Mouse (Mus musculus): ENCODE measurements around the gene Ampd2. TPM values are rescaled to one million over a fixed set of nuclear protein-coding genes. Genes with fewer than 3 reads are reported as not detected.

Gene Ampd2
- total RNA-seq, 1 experiment from 2014 or later, result 45.3 TPM

DNA sequence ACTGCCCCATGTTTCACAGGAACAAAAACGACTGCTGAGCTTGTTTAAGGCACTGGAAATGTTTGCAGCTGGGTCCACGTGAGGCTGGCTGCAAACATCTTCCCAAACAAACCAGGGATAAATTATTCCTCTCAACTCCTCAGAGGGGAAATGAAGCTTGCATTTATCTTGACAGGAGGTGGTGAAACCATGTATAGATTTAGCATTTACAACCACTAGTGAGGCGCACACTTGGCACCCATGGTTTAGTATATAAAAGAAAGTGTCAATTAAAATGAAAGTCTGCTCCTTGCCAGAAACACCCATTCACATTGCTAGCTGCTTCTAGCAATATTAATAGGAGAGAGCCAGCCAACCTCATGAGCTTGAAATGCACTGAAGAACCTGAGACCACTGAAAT is 15.1 kb upstream of the Ampd2 start:
- no peak for ATAC-seq (replicated peaks in 1 of 2; ENCODE audit: insufficient read depth in 1 of 2, low FRiP score in 2 of 2, low TSS enrichment in 1 of 2, low read depth in 1 of 2, poor library complexity in 2 of 2, severe bottlenecking in 2 of 2)

DNA sequence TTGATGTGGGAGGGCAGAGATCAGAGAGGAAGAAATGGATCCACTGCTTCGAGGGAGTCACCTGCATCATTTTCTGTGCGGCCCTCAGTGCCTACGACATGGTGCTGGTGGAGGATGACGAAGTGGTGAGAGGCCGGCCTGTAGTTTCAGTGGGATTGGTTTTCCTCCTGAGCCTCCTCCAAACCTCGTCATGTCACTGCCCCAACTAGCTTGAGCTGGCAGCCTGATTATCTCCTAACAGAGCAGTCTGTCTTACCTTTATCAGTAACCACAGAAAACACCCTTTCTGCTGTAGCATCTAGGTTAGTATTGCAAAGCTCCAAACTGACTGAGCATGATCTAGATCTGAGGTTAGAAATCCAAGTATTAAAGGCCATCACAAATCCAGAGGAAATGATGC is 11.9 kb upstream of the Ampd2 start:
- ATAC-seq (replicated peaks in 1 of 2; ENCODE audit: insufficient read depth in 1 of 2, low FRiP score in 2 of 2, low TSS enrichment in 1 of 2, low read depth in 1 of 2, poor library complexity in 2 of 2, severe bottlenecking in 2 of 2), result no peak

GRCm38 (mm10) chr3:108097656-108098055 is 11.2 kb upstream of the Ampd2 start:
- no peak for ATAC-seq (replicated peaks in 1 of 2; ENCODE audit: insufficient read depth in 1 of 2, low FRiP score in 2 of 2, low TSS enrichment in 1 of 2, low read depth in 1 of 2, poor library complexity in 2 of 2, severe bottlenecking in 2 of 2)

DNA sequence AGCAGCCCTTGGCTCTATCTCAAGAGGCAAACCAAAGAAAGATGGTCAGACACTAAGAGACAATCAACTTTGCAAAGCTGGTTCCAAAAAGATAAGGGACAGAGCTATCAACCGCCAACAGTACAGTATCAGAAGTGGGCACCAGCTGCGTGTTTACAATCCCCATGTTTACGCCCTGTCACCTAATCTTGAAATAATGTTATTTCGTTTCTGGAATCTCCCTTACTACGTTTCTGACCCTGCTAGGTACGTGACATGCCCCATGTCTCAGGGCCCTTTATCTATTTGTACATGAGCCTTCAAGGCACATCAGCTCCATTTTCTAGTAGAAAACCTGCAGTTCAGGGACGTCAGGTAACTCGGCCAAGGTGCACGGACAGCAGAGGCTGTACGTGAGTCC is 10.3 kb upstream of the Ampd2 start:
- peak in 1 of 2 experiments; percentile 22; a peak in 1 of 4 replicates for ATAC-seq (replicated peaks in 1 of 2; ENCODE audit: insufficient read depth in 1 of 2, low FRiP score in 2 of 2, low TSS enrichment in 1 of 2, low read depth in 1 of 2, poor library complexity in 2 of 2, severe bottlenecking in 2 of 2)

- peak; percentile 63 to 74 for ATAC-seq (replicated peaks in 1 of 2; ENCODE audit: insufficient read depth in 1 of 2, low FRiP score in 2 of 2, low TSS enrichment in 1 of 2, low read depth in 1 of 2, poor library complexity in 2 of 2, severe bottlenecking in 2 of 2)
These were observed 9.8 kb upstream of the Ampd2 start for GRCm38 (mm10) chr3:108096226-108096625.

DNA sequence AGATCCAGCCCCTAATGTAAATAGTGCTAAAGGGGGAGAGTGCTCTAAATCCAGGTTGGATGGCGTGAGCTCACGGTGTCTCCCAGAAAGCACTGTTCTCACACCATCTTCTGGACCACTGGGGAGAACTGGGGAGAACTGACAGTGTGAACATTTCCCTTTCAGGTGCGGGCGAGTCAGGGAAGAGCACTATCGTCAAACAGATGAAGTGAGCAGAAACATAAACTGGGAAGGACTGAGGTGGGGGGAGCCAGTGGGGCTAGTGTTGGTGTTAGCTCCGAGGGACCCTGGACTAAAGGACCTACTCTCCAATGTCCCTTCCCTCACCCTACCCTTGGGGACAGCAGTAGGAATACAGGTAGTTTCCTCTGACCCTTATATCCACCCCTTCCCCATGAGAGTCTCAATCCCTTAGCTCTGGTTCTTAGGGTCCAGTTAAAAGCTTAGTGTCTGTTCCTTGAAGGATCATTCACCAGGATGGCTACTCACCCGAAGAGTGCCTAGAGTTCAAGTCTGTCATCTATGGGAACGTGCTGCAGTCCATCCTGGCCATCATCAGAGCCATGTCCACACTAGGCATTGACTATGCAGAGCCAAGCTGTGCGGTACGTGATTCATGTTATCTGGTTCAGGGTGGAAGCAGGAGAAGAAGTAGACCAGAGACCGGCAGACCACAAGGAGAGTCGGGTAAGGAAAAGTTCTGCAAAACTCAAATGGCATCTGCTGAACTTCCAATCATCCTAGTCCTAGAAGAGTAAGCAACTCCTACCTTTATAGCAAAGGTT is 8.7 kb upstream of the Ampd2 start:
- ATAC-seq (replicated peaks in 1 of 2; ENCODE audit: insufficient read depth in 1 of 2, low FRiP score in 2 of 2, low TSS enrichment in 1 of 2, low read depth in 1 of 2, poor library complexity in 2 of 2, severe bottlenecking in 2 of 2), result no peak

- no peak for ATAC-seq (replicated peaks in 1 of 2; ENCODE audit: insufficient read depth in 1 of 2, low FRiP score in 2 of 2, low TSS enrichment in 1 of 2, low read depth in 1 of 2, poor library complexity in 2 of 2, severe bottlenecking in 2 of 2)
These were observed 7.7 kb upstream of the Ampd2 start for GRCm38 (mm10) chr3:108094146-108094545.

DNA sequence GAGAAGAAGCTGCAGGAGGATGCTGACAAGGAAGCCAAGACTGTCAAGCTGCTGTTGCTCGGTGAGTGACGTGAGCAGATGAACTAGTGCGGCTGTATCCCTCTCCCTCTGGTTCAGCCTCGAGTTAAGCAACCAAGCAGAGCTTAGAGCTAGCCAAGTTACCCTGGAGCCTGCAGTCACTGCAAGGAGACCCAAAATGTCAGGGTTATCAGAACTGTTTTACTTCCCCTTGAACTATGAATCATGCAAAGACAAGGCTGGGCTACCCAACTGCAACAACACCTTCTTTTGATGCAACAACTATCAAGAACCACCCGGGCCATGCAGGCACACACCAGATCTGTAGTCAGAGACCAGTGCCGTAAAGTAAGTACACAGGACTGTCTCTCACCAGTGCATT is 6.9 kb upstream of the Ampd2 start:
- no peak for ATAC-seq (replicated peaks in 1 of 2; ENCODE audit: insufficient read depth in 1 of 2, low FRiP score in 2 of 2, low TSS enrichment in 1 of 2, low read depth in 1 of 2, poor library complexity in 2 of 2, severe bottlenecking in 2 of 2)

DNA sequence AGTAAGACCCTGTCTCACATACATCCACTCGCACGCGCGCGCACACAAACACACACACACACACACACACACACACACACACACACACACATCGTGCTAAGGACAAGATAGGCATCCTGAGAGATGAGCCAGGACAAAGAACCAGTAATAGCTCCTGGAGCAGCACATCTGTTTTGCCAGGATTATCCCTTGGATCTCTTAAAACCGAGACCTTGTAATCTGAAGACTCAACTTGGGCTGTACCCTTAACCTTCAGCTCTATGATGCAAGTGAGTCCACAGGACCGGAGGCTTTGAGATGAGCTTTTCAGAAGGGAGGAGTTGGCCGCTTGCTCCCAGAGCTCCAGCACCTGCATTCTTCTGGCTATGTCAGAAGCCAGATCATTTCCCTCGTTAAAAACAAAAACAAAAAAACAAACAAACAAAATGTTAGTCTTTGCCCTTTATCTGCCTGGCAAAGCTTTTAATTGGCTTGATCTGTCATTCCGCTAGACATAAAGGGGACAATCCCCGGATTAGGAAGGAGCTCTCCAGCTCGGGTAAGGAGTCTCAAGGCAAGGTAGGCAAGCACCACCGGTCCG is 6.2 kb upstream of the Ampd2 start, which contains the start of gene Gnat2:
Gene Gnat2 (plus strand): TSS at position 254 of the 580 bp plus-strand sequence.
- ATAC-seq (replicated peaks in 1 of 2; ENCODE audit: insufficient read depth in 1 of 2, low FRiP score in 2 of 2, low TSS enrichment in 1 of 2, low read depth in 1 of 2, poor library complexity in 2 of 2, severe bottlenecking in 2 of 2), result no peak

DNA sequence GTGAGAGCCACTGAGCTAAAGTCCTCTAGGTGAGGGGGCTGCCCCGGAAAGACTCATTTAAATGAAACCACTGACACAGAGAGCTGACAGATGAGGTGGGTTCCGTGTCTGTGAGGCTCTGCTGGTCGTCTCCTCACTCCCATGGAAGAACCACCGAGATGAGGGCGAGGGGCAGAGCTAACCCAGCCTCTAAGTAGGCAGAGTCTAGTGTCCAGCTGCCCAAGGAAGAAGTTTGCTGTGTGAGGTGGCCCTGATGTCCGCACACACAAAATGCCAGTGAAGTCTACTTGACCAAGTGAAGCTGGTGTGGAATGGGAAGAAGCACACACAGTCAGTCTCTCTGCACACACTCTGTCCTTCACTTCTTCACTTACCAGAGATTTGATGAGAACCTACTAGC is 5.6 kb upstream of the Ampd2 start:
- no peak for ATAC-seq (replicated peaks in 1 of 2; ENCODE audit: insufficient read depth in 1 of 2, low FRiP score in 2 of 2, low TSS enrichment in 1 of 2, low read depth in 1 of 2, poor library complexity in 2 of 2, severe bottlenecking in 2 of 2)

DNA sequence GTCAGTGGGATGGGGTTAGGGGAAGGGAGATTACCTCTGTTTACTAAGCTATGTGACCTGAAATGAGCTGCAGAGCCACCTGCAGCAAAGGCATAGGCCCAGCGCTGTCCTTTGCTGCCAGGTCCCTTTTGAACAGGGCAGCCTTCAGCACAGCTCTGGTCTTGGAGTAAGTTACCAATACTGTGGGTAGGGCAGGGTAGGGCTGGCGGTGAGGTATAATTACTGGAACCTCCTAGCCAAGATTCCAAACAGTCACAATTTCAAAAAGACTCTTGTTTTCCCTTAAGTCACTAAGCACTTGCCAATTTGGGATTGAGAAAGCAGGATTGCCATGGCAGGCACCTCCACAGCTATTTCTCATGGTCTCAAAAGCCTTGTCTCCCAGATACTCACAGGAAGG is 4.1 kb upstream of the Ampd2 start:
- no peak for ATAC-seq (replicated peaks in 1 of 2; ENCODE audit: insufficient read depth in 1 of 2, low FRiP score in 2 of 2, low TSS enrichment in 1 of 2, low read depth in 1 of 2, poor library complexity in 2 of 2, severe bottlenecking in 2 of 2)

- no peak for ATAC-seq (replicated peaks in 1 of 2; ENCODE audit: insufficient read depth in 1 of 2, low FRiP score in 2 of 2, low TSS enrichment in 1 of 2, low read depth in 1 of 2, poor library complexity in 2 of 2, severe bottlenecking in 2 of 2)
These were observed 3.5 kb upstream of the Ampd2 start for GRCm38 (mm10) chr3:108089916-108090315.

DNA sequence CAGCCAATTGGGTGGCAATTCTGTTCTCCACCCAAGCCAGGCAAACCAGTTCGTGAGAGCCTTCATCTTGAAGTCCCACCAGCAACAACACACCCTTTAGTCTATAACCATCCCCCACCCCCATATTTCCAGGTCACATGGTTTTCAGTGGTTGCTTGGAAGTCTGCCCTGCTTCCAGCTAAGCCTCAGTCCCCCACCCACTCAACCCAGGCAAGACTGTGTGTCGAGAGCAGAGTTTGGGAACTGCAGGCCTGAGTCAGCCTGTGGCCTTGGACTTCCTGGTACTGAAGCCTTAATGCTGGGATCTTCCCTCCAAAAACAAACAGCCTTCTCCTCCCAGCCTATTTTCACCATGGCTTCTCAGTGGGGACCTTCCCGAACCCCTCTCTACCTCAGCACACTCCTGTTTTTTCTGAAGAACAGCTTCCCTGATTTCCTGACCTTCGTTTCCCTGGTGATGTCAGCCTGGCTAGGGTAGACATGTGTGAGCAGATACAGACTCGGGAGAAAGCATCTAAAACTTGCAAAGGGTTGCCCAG is 2.5 kb upstream of the Ampd2 start:
- ATAC-seq (replicated peaks in 1 of 2; ENCODE audit: insufficient read depth in 1 of 2, low FRiP score in 2 of 2, low TSS enrichment in 1 of 2, low read depth in 1 of 2, poor library complexity in 2 of 2, severe bottlenecking in 2 of 2), result no peak

DNA sequence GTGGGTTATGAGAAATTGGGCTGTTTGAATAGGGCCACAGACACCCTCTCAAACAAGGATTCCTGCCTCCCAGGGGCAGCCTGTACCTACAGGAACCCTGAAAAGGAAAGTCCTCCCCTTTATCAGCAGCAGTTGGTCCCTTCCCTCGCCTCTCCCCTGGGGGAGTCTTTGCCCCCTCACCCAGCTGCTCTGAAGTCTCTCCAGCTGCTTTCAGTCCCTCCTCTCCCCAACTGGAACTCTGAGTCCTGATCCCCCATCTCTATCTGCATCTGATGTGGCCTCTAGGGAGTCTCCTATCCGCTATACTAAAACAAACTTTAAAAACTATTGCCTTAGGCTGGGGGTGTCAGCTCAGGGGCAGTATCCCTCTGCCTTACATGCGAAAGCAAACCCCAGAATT is 878 bp upstream of the Ampd2 start:
- ATAC-seq (replicated peaks in 1 of 2; ENCODE audit: insufficient read depth in 1 of 2, low FRiP score in 2 of 2, low TSS enrichment in 1 of 2, low read depth in 1 of 2, poor library complexity in 2 of 2, severe bottlenecking in 2 of 2), result no peak

GRCm38 (mm10) chr3:108085721-108086469 is 556 bp downstream of the Ampd2 start:
- ATAC-seq (replicated peaks in 1 of 2; ENCODE audit: insufficient read depth in 1 of 2, low FRiP score in 2 of 2, low TSS enrichment in 1 of 2, low read depth in 1 of 2, poor library complexity in 2 of 2, severe bottlenecking in 2 of 2), result peak; percentile 7 to 27; a peak in 3 of 4 replicates

GRCm38 (mm10) chr3:108085281-108085720 is 1.1 kb downstream of the Ampd2 start:
- ATAC-seq (replicated peaks in 1 of 2; ENCODE audit: insufficient read depth in 1 of 2, low FRiP score in 2 of 2, low TSS enrichment in 1 of 2, low read depth in 1 of 2, poor library complexity in 2 of 2, severe bottlenecking in 2 of 2), result peak; percentile 74 to 81

- ATAC-seq (replicated peaks in 1 of 2; ENCODE audit: insufficient read depth in 1 of 2, low FRiP score in 2 of 2, low TSS enrichment in 1 of 2, low read depth in 1 of 2, poor library complexity in 2 of 2, severe bottlenecking in 2 of 2), result no peak
These were observed 1.6 kb downstream of the Ampd2 start for GRCm38 (mm10) chr3:108084767-108085270.

- ATAC-seq (replicated peaks in 1 of 2; ENCODE audit: insufficient read depth in 1 of 2, low FRiP score in 2 of 2, low TSS enrichment in 1 of 2, low read depth in 1 of 2, poor library complexity in 2 of 2, severe bottlenecking in 2 of 2), result no peak
These were observed 2.5 kb downstream of the Ampd2 start for GRCm38 (mm10) chr3:108083904-108084407.
